Mouse (Mus musculus) stomach, embryonic 16.5 days (tissue): ENCODE data around the gene Jmjd6. TPM values are rescaled to one million over a fixed set of nuclear protein-coding genes. Genes with fewer than 3 reads are reported as not detected.

Experiments used
- ATAC-seq: fragments of 200-750 bp; cut with Nextera tagmentation; 2 replicates; pipeline ENCODE4 v1.8.0; 2017; ENCODE audit warnings: moderate number of reproducible peaks, moderate TSS enrichment; ENCODE audit not compliant: insufficient read depth, low FRiP score
- H3K27ac ChIP-seq: fragments of 300-500 bp; sonication (generic); 2 replicates; pipeline ENCODE4 v1.5.1; 2014; ENCODE audit warnings: low read length
- H3K27me3 ChIP-seq: fragments of 300-500 bp; sonication (generic); 2 replicates; pipeline ENCODE4 v1.6.1; 2014; ENCODE audit warnings: low read length, control low read depth, mixed read lengths; ENCODE audit not compliant: control insufficient read depth, insufficient read depth
- H3K36me3 ChIP-seq: fragments of 300-500 bp; sonication (generic); 2 replicates; pipeline ENCODE4 v1.6.1; 2014; ENCODE audit warnings: low read length; ENCODE audit not compliant: control insufficient read depth, insufficient read depth
- H3K4me1 ChIP-seq: fragments of 300-500 bp; sonication (generic); 2 replicates; pipeline ENCODE4 v1.6.1; 2014; ENCODE audit warnings: low read length, control low read depth, mixed read lengths; ENCODE audit not compliant: control insufficient read depth, insufficient read depth
- H3K4me2 ChIP-seq: fragments of 300-500 bp; sonication (generic); 2 replicates; pipeline ENCODE4 v1.6.1; 2014; ENCODE audit warnings: low read depth, low read length, mixed read lengths
- H3K4me3 ChIP-seq: fragments of 300-500 bp; sonication (generic); replicated peaks from 2 replicates; pipeline ENCODE4 v1.5.1; 2014; ENCODE audit warnings: mild to moderate bottlenecking, low read length
- H3K9ac ChIP-seq: fragments of 300-500 bp; sonication (generic); 2 replicates; pipeline ENCODE4 v1.6.1; 2014; ENCODE audit warnings: low read length
- H3K9me3 ChIP-seq: fragments of 300-500 bp; sonication (generic); replicated peaks from 2 replicates; pipeline ENCODE4 v1.6.1; 2016; ENCODE audit warnings: low read length, control low read depth; ENCODE audit not compliant: control insufficient read depth
- WGBS: fragments of 180-500 bp; shearing (Covaris S2); extraction: QIAGEN DNeasy Blood & Tissue Kit; methylation state at CpG from one replicate; pipeline ENCODE4 v1.1.7; 2014; 5-methylcytosine and 5-hydroxymethylcytosine counted together
- polyA plus RNA-seq: library from polyadenylated mRNA; unstranded; fragments of >200 nt; fragmentation: Nextera tagmentation; extraction: Ambion mirVana; gene quantifications from 2 replicates; pipeline ENCODE4 v1.2.1, GENCODE M21; 2015

The Jmjd6 gene
- polyA plus RNA-seq, 1 experiment from 2014 or later: 68.8 TPM

DNA sequence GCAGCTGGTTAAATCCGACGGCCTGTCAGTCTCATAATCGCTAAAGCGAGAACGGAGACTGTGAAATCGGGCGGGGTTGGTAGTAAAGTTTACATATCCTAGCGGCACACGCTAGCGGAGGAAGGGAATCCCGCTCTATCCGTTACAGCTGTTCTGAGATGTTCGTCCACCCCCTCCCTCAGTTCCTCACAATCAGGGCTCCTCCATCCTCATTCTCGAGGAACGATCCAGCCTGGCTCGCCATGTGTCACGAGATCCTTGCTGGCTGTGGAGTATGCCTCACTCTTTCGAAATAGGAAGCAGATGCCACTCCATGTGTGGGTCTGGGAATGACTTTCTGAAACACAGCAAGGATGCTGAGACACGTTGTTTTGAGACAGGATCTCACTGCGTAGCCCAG is 30.7 kb upstream of the Jmjd6 start:
- 82% methylated on average over 20 of the region's 20 CpGs for WGBS
- no peak for ATAC-seq
- H3K36me3 ChIP-seq: peaks cover 15% of the 10 kb centered on the region; the same call in 1 of the 2 replicates

DNA sequence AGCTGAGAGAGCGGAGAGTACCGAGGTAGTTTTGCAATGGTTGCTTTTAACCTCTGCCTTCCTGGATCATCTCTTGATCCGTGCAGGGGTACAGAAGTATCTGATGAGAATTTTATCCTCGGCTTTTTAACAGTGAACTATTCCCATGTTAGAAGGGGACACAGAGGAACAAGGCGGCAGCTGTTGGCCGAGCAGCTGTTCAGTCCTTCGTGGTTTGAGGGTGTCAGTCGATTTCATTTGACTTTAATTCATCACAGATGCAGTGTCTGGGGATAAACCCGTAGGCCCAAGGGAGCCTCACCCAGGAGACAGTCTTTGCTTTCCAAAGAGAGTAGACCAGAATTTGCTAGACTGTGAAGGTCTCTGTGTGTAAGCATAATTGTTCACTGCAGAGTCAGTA is 28.3 kb upstream of the Jmjd6 start:
- no peak for ATAC-seq
- WGBS: 87% methylated on average over 9 of the region's 9 CpGs
- H3K27ac ChIP-seq: no peak overlapping the region
- H3K27me3 ChIP-seq: no peaks in the 10 kb centered on the region
- H3K4me3 ChIP-seq: no peak overlapping the region
- H3K4me1 ChIP-seq: no peaks in the 10 kb centered on the region
- no peaks in the 10 kb centered on the region for H3K9me3 ChIP-seq
- peaks cover 21% of the 10 kb centered on the region; the same call in 1 of the 2 replicates for H3K36me3 ChIP-seq
- H3K4me2 ChIP-seq: no peak overlapping the region
- no peak overlapping the region for H3K9ac ChIP-seq

More for the DNA sequence above, 30.7 kb upstream of the Jmjd6 start:
- no peaks in the 10 kb centered on the region for H3K27me3 ChIP-seq
- no peak overlapping the region for H3K27ac ChIP-seq
- no peak overlapping the region for H3K4me2 ChIP-seq
- H3K4me3 ChIP-seq: no peak overlapping the region
- H3K9me3 ChIP-seq: no peaks in the 10 kb centered on the region
- no peaks in the 10 kb centered on the region for H3K4me1 ChIP-seq
- H3K9ac ChIP-seq: no peak overlapping the region

DNA sequence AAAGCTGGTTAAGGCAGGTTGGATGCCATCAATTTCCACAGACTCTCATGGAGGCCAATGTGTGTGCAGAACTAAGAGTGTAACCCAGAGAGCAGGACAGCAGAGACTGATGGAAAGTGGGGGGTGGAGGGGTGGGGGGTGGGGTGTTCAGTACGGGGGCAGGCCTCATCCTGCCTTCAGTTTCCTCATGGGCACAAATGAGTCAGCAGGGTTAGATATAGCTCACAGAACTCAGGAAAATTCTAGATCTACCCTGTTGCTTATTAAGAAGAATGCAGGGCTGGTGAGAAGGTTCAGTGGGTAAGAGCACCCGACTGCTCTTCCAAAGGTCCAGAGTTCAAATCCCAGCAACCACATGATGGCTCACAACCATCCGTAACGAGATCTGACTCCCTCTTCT is 26.4 kb upstream of the Jmjd6 start:
- 78% methylated on average over 4 of the region's 4 CpGs for WGBS
- H3K27me3 ChIP-seq: no peaks in the 10 kb centered on the region
- H3K9me3 ChIP-seq: no peaks in the 10 kb centered on the region
- H3K4me3 ChIP-seq: no peak overlapping the region
- no peaks in the 10 kb centered on the region for H3K4me1 ChIP-seq
- peak overlapping the region; percentile 66; the same call in 1 of the 2 replicates for H3K27ac ChIP-seq
- H3K4me2 ChIP-seq: no peak overlapping the region
- no peak for ATAC-seq
- H3K9ac ChIP-seq: no peak overlapping the region
- H3K36me3 ChIP-seq: peaks cover 28% of the 10 kb centered on the region

DNA sequence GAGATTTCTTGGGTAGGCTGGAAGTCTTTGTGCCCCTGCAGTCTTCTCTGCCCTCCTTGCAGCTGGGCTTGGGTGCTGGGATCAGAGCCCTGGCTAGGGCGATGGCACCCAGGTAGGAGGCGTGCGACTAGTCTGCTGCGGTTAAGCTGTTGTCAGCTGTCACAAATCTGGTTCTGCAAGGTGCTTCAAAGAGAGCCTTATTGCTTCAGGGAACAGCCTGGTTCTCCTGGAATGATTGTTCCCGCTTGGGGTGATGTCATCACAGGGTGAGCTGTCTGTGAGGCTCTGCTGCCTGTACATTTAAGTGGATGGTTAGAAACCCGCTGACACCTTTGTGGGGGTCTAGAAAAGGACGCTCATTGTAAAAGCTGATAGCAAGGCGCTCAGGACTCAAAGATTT is 26.0 kb upstream of the Jmjd6 start:
- Histone ChIP-seq H3K36me3 (peaks cover 28% of the 10 kb centered on the region), H3K27me3 (no peaks in the 10 kb centered on the region), H3K4me2 (no peak overlapping the region), H3K27ac (peak overlapping the region; percentile 66; the same call in 1 of the 2 replicates), H3K4me3 (no peak overlapping the region), H3K4me1 (no peaks in the 10 kb centered on the region), H3K9me3 (no peaks in the 10 kb centered on the region), H3K9ac (no peak overlapping the region; the same call in 1 of the 2 replicates)
- ATAC-seq: peak; percentile 62; the same call in 1 of the 2 replicates
- WGBS: 76% methylated on average over 8 of the region's 8 CpGs

DNA sequence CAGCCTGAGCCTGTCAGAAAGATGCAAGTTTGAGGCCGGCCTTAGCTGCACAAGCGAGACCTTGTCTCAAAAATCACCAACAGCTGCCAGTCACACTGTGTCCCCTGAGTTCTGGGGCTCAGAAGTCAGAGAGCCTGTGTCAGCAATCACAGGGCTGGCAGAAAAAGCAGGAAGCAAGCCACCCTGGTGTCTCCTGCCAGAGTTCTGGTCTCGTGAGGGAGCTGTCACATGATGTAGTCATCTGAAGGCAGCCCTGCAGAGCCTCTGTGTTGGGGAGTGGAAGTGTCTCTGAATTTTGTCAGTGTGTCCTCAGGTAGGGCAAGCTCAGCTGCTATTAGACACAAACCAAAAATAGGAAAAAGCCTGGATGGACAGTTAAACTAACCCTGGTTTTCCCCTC is 24.9 kb upstream of the Jmjd6 start:
- no peak for ATAC-seq
- Histone ChIP-seq H3K4me1 (no peaks in the 10 kb centered on the region), H3K9me3 (no peaks in the 10 kb centered on the region), H3K27ac (no peak overlapping the region), H3K4me2 (no peak overlapping the region), H3K4me3 (no peak overlapping the region), H3K27me3 (no peaks in the 10 kb centered on the region), H3K36me3 (peaks cover 18% of the 10 kb centered on the region), H3K9ac (no peak overlapping the region)
- WGBS: 81% methylated on average over 3 of the region's 3 CpGs

DNA sequence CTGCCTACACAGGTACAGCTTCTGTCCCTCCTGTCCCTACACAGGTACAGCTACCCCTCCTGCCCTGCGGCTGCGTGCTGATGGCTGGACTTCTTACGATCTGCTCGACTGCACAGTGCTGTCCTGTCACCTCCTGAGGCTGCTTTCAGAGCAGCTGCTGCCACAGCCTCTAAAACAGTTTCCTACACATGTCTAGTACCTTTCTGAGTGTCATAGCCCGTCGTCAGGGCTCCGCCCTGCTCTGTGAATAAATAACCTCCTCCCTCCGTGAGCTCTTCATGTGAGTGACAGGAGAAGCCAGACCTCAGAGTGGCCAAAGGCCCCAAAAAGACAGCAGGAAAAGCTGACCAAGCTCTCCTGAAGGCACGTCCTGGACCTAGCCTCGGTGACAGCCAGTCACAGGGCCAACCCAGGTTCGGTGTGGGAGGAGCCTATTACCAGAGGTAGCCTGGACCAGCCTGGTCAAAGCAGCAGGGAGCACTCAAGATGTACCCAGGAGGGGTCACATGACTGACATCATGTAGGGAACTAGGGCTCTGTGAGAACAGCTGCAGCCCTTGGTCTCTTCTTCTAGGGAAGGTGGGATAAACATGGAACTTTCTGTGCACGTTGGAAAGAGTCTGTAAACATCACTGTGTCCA is 22.8 kb upstream of the Jmjd6 start:
- Histone ChIP-seq H3K36me3 (peaks cover 30% of the 10 kb centered on the region), H3K4me3 (no peak overlapping the region), H3K27ac (no peak overlapping the region), H3K9ac (no peak overlapping the region), H3K4me1 (no peaks in the 10 kb centered on the region), H3K9me3 (no peaks in the 10 kb centered on the region), H3K27me3 (no peaks in the 10 kb centered on the region), H3K4me2 (no peak overlapping the region)
- ATAC-seq: no peak
- WGBS: 69% methylated on average over 12 of the region's 12 CpGs

DNA sequence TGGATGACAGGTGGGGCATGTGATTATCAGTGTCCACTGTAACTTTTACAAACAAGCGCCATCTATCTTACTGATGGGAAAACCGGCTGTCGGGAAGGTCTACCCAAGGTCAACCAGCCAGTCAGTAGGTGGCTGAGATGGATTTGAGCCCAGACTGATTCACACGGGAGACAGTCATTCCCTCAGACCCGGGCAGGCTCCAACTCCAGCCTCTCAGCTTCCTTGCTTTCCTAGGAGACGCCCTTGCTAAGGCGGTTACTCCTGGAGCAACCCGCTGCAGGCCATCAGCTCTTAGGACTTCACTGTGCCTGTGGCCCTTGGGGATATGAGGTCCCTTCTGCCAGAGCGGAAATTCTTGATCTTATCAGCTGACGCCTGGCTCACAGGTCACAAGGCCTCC is 21.2 kb upstream of the Jmjd6 start:
- H3K27ac ChIP-seq: no peak overlapping the region
- no peak overlapping the region for H3K4me3 ChIP-seq
- H3K9me3 ChIP-seq: no peaks in the 10 kb centered on the region
- H3K36me3 ChIP-seq: peaks cover 29% of the 10 kb centered on the region
- H3K27me3 ChIP-seq: no peaks in the 10 kb centered on the region
- ATAC-seq: no peak
- H3K9ac ChIP-seq: no peak overlapping the region
- H3K4me2 ChIP-seq: no peak overlapping the region
- WGBS: 59% methylated on average over 10 of the region's 10 CpGs
- no peaks in the 10 kb centered on the region for H3K4me1 ChIP-seq

DNA sequence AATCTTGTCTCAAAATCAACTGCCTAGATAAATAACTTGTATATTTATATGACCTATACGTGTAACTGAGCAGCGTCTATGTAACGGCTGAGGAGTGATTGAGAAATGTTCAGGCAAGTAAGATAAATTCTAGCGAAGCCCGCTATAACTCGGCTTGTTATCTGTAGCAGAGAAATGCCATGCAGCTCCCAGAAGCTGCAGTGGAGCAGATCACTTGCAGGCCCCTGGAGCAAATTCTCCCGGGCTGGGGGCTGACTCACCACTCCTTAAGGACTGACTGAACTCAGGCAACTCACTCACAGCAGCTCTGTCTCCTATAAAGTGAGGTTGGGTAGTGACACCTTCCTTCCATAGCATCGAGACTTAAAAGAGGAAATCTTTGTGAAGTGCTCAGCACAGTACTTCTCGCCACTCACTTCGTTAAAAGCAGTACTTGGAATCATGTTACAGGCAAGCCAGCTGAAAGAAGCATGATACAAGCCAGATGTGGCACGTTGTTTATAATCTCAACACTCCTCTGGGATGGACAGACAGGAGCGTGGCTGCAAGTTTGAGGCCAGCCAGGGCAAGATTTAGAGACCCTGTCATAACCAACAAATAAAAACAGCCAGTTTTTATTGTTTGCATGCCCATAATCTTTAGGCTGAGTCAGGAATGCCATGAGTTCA is 14.1 kb upstream of the Jmjd6 start:
- 59% methylated on average over 12 of the region's 12 CpGs for WGBS
- H3K27me3 ChIP-seq: no peaks in the 10 kb centered on the region
- no peak overlapping the region for H3K9ac ChIP-seq
- no peak overlapping the region for H3K27ac ChIP-seq
- H3K4me3 ChIP-seq: no peak overlapping the region
- no peak overlapping the region for H3K4me2 ChIP-seq
- peaks cover 9% of the 10 kb centered on the region for H3K4me1 ChIP-seq
- no peak for ATAC-seq
- peaks cover 11% of the 10 kb centered on the region for H3K36me3 ChIP-seq
- no peaks in the 10 kb centered on the region for H3K9me3 ChIP-seq

DNA sequence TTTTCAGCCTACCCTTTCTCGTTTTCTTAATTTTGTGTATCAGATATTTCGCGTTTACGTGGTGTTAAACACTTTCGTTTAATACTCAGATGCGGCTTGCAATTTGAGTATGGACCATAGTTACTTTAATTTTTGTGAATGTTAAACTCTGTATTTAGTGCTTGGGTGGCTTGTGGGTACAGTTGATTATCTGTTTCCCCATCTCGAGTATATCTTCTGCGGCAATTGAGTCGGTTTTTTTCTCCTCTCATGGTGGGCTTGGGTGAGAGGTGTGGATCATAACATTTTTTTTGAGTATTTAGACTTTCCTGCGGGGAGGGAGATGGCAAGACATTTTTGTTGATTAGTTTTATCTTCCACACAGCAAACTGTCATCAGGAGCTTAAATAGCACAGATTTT is 11.0 kb upstream of the Jmjd6 start:
- WGBS: 26% methylated on average over 10 of the region's 10 CpGs
- Histone ChIP-seq H3K27me3 (no peaks in the 10 kb centered on the region), H3K36me3 (peaks cover 3% of the 10 kb centered on the region; the same call in 1 of the 2 replicates), H3K4me1 (peaks cover 14% of the 10 kb centered on the region), H3K4me2 (peak overlapping the region; percentile 53), H3K4me3 (peak overlapping the region; percentile 99), H3K9me3 (no peaks in the 10 kb centered on the region), H3K27ac (peak overlapping the region; percentile 99), H3K9ac (peak overlapping the region; percentile 91)
- no peak for ATAC-seq
